Mouse (Mus musculus) cortical plate, adult 2 months (tissue): Measurements from ENCODE around the gene Gm49661. TPM values are rescaled to one million over a fixed set of nuclear protein-coding genes. Genes with fewer than 3 reads are reported as not detected.

Experiments
- H3K27ac ChIP-seq: fragments of 200-500 bp; 2 replicates; pipeline ENCODE4 v1.5.1; 2012; ENCODE audit warnings: low read length, control low read depth, inconsistent platforms; ENCODE audit not compliant: insufficient read depth
- H3K4me1 ChIP-seq: fragments of 200-500 bp; 2 replicates; pipeline ENCODE4 v1.6.1; 2011; ENCODE audit warnings: low read length; ENCODE audit not compliant: control insufficient read depth, insufficient read depth
- H3K4me3 ChIP-seq: fragments of 200-500 bp; 2 replicates; pipeline ENCODE4 v1.5.1; 2011; ENCODE audit warnings: mild to moderate bottlenecking, low read length, control low read depth; ENCODE audit not compliant: insufficient read depth
- CTCF ChIP-seq: fragments of 200-500 bp; IDR thresholded peaks from 2 replicates; pipeline ENCODE4 v1.5.1; 2011; ENCODE audit warnings: mild to moderate bottlenecking, control low read depth, low read length; ENCODE audit not compliant: insufficient read depth; ENCODE audit errors: extremely low read depth
- POLR2A ChIP-seq: fragments of 200-500 bp; IDR thresholded peaks from 2 replicates; pipeline ENCODE4 v1.6.1; 2011; ENCODE audit warnings: mild to moderate bottlenecking, low read length, control low read depth; ENCODE audit not compliant: insufficient read depth; ENCODE audit errors: extremely low read depth
- polyA plus RNA-seq: library from polyadenylated mRNA; depleted of rRNA; stranded (reverse); fragments of >200 nt; gene quantifications from 2 replicates; pipeline ENCODE4 v1.2.3, GENCODE M21; 2012

Gene Gm49661
- polyA plus RNA-seq, 1 experiment: not detected

- Histone ChIP-seq H3K4me3 (no peak overlapping the region), H3K4me1 (no peaks in the 10 kb centered on the region), H3K27ac (no peak overlapping the region)
- no peak for TF ChIP-seq CTCF
- no peak for TF ChIP-seq POLR2A
Observed at GRCm38 (mm10) chr8:84949753-84950152, 19.5 kb downstream of the Gm49661 start.

- Histone ChIP-seq H3K4me3 (peak overlapping the region; percentile 37; the same call in 1 of the 2 replicates), H3K4me1 (no peaks in the 10 kb centered on the region), H3K27ac (no peak overlapping the region)
- TF ChIP-seq POLR2A (no peak), CTCF (no peak)
Observed at GRCm38 (mm10) chr8:84947241-84947545, 22.0 kb downstream of the Gm49661 start.

GRCm38 (mm10) chr8:84946528-84947240 lies 22.5 kb downstream of the Gm49661 start, which contains the start of gene Rtbdn:
Rtbdn (plus strand) TSS chr8:84946991.
- H3K27ac ChIP-seq: no peak within 1 kb of the TSS; the same call in 1 of the 2 replicates
- H3K4me3 ChIP-seq: peak within 1 kb of the TSS; percentile 37
- TF ChIP-seq POLR2A: no peak
- TF ChIP-seq CTCF: peak; percentile 26
- H3K4me1 ChIP-seq: no peaks in the 10 kb centered on the region

GRCm38 (mm10) chr8:84945633-84946527 lies 23.4 kb downstream of the Gm49661 start:
- no peak for TF ChIP-seq CTCF
- TF ChIP-seq POLR2A: no peak
- no peaks in the 10 kb centered on the region for H3K4me1 ChIP-seq
- H3K4me3 ChIP-seq: peak overlapping the region; percentile 37
- peak overlapping the region; percentile 58; the same call in 1 of the 2 replicates for H3K27ac ChIP-seq

DNA sequence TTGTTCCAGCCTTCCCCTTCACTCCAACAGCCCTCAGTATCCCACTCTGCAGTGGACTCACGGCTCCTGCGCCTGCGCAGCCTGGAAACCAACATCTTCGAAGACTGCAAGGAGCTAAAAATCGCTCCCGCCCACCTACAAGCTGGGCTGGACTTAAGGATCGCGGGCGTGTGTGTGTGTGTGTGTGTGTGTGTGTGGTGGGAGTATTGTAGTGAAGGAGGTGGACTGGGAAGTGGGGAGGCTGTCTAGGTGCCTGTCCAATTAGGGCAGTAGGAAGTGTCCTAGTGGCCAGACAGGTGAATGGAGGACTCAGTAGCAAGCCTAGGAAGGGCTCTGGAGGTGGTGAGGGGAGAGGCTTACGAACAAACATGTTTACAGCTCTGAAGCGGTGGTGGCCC lies 24.0 kb downstream of the Gm49661 start:
- Histone ChIP-seq H3K4me1 (no peaks in the 10 kb centered on the region), H3K27ac (peak overlapping the region; percentile 58; the same call in 1 of the 2 replicates), H3K4me3 (peak overlapping the region; percentile 37)
- TF ChIP-seq POLR2A: no peak
- TF ChIP-seq CTCF: no peak

DNA sequence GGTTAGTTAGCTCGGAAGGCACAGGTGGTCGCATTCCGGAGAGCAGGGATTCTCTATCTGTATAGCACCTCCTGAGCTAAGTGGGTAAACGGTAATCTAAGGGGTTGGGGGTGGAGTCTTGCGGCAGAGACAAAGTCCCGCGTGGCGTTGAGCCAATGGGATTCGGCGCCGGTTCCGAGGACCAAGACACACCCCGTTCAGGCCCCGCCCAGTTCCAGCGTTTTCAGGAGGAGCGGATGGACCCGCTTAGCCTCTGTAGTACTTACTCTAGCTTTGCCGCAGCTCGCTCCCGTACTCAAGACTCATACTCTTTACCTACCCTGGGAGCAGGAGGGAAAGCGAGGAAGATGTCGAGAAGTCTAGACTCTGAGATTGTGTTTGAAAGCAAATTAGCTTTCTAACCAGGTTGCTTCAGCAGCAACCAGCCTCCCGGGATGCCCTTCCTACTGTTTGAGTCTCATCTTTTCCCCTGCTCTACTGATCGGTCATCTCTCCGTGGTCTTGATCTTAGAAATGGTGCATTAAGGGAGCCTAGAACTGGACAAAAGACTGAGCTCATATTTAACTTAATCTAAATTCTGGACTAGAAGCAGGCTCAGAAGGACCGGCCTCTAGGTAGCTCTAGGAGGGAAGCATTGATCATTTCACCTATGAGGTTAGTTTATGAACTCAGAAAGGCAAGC lies 24.6 kb downstream of the Gm49661 start:
- Histone ChIP-seq H3K27ac (no peak overlapping the region), H3K4me1 (no peaks in the 10 kb centered on the region), H3K4me3 (peak overlapping the region; percentile 37)
- TF ChIP-seq POLR2A (peak; percentile 32; the same call in 1 of the 2 replicates), CTCF (no peak)

GRCm38 (mm10) chr8:84943699-84944098 lies 25.5 kb downstream of the Gm49661 start:
- Histone ChIP-seq H3K4me1 (no peaks in the 10 kb centered on the region), H3K4me3 (no peak overlapping the region), H3K27ac (no peak overlapping the region)
- TF ChIP-seq CTCF (no peak), POLR2A (no peak)

- Histone ChIP-seq H3K4me3 (peak overlapping the region; percentile 63), H3K27ac (no peak overlapping the region), H3K4me1 (peaks cover 11% of the 10 kb centered on the region)
- TF ChIP-seq CTCF (no peak), POLR2A (no peak)
Observed at GRCm38 (mm10) chr8:84937620-84938485, 31.4 kb downstream of the Gm49661 start.

DNA sequence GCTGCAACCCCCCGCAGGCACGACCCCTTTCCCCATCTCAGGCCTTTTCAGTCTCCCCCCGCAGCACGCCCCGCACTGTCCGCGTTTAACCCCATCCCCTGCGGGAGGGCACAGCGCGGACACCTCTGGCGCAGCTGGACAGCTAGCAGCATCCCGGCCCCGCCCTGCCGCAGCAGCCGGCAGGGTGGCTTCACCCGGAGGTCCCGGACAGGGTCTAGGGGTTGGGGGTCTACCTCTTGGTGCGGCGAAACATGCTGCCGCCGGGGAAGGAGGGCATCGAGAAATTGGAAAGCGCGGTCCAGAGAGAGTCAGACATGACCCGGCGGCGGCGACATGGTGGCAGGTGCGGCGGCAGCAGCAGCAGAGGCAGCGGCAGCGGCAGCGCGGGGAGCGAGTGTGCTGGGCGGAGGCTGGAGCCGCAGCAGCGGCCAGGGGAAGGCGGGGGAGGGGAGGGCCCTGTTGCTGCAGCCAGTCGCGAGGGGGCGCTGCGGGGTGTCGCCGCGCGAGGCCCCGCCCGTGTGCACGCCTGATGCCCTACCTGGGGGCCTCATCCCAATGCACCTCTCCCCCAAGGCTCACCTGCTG lies 32.2 kb downstream of the Gm49661 start, which contains the start of gene Mast1:
Gene Mast1, minus strand, starts transcription at position 398 of the 585 bp plus-strand sequence.
- Histone ChIP-seq H3K4me3 (peak within 1 kb of the TSS; percentile 63), H3K4me1 (peaks cover 11% of the 10 kb centered on the region), H3K27ac (peak within 1 kb of the TSS; percentile 97)
- TF ChIP-seq POLR2A (no peak), CTCF (peak; percentile 34; the same call in 1 of the 2 replicates)
